Mouse (Mus musculus) adrenal gland, adult 18-20 months (tissue): ENCODE measurements around the gene Tdgf1. TPM values are rescaled to one million over a fixed set of nuclear protein-coding genes. Genes with fewer than 3 reads are reported as not detected.

Source experiments
- microRNA-seq, 2 experiments: library from miRNA; unstranded; fragments of <30 nt; microRNA quantifications; one replicate each; pipeline ENCODE4 v1.2.0; 2021; ENCODE audit warnings: borderline number of aligned reads in 2 of 2
- total RNA-seq, 2 experiments: library from RNA; stranded (reverse); gene quantifications; 1 replicate in 1 of 2; 2 replicates in 1 of 2; pipeline ENCODE4 v1.2.3; 2021

The Tdgf1 gene
- total RNA-seq, 2 experiments from 2014 or later = not detected

Small RNA genes lying within 50 kb of the gene (microRNA-seq; reads per million reads assigned to microRNA genes)
- 0 reads per million in 2 experiments for gene Gm24269

Other genes starting within 250 kb of the Tdgf1 start
- 1 to 10 TPM in 1 of 2 experiments, under 1 TPM in 1; 0.93 to 4.1 TPM for gene Myl3, start 204.3 kb downstream of the Tdgf1 start, total RNA-seq
- 10 to 100 TPM; 11.3 to 34.2 TPM for gene Pth1r, start 199.0 kb downstream of the Tdgf1 start, total RNA-seq
- not detected for gene Prss42, start 148.0 kb downstream of the Tdgf1 start, total RNA-seq
- gene Prss44, start 132.2 kb downstream of the Tdgf1 start, total RNA-seq = not detected
- not detected for gene Prss43, start 119.5 kb downstream of the Tdgf1 start, total RNA-seq
- not detected for gene Prss45, start 111.6 kb downstream of the Tdgf1 start, total RNA-seq
- not detected for gene Prss46, start 101.7 kb downstream of the Tdgf1 start, total RNA-seq
- not detected for gene Prss50, start 88.2 kb downstream of the Tdgf1 start, total RNA-seq
- gene Als2cl, start 66.3 kb downstream of the Tdgf1 start, total RNA-seq = 10 to 100 TPM; 16.5 to 32.6 TPM
- gene Tmie, start 66.0 kb downstream of the Tdgf1 start, total RNA-seq = 1 to 10 TPM; 2.1 to 4.7 TPM
- gene Fam240a, start 29.3 kb downstream of the Tdgf1 start, total RNA-seq = not detected
- 10 to 100 TPM in 1 of 2 experiments, 1 to 10 TPM in 1; 4.0 to 10.4 TPM for gene Lrrc2, start 5.4 kb upstream of the Tdgf1 start, total RNA-seq
- gene Rtp3, start 44.4 kb upstream of the Tdgf1 start, total RNA-seq = 1 to 10 TPM; 3.8 to 5.4 TPM
- gene Ltf, start 73.1 kb upstream of the Tdgf1 start, total RNA-seq = 1 to 10 TPM; 1.2 to 1.7 TPM
- 10 to 100 TPM in 1 of 2 experiments, 1 to 10 TPM in 1; 9.3 to 10.2 TPM for gene Ccrl2, start 111.4 kb upstream of the Tdgf1 start, total RNA-seq
- 10 to 100 TPM; 48.8 to 58.4 TPM for gene Lrrfip2, start 171.4 kb upstream of the Tdgf1 start, total RNA-seq